8 mouse cellular contexts compared by ENCODE assay signal in the genomic region with DNA sequence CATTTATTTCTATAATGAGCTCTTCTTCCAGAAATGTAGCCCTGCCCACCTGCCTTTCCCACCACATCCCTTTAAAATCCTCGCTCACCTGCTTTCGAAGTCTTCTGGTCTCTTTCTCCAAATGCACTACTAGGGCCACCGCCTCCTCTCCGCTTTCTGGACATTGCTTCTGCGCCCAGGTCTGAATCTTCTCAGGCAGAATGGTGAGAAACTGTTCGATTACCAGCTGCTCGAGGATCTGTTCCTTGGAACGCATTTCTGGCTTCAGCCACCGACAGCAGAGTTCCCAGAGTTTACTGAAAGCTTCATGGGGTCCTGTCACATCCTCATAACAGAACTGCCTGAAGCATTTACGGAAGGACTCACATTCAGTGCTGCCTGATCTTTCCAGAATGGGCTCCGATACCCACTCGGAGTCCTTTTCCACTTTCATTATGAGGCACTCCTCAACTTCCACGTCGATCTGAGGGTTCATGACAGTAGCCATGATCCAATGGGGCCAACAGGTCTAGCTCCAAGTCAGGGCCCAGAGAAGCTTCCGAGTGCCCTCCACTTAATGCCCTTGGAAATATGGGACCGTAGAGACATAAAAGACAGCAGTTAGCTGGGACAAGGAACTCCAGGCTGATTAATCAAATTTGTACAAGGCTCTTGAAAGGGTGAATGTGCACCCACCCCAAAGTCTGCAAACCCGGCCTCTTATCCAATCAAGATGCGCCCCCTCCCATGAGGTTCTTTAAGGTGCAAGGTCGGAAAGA. TPM values are rescaled to one million over a fixed set of nuclear protein-coding genes. Genes with fewer than 3 reads are reported as not detected.
DNase-seq lines count a peak whose midpoint lies in the region; ATAC-seq and TF ChIP-seq lines count a peak whose summit lies in the region.

No protein-coding gene starts in this region.

- intact Hi-C loops in gastrocnemius, adult 2 months (cut with DNase I): no loop called here

- peaks cover 0 to 3% of the 10 kb centered on the region in 2 experiments; a peak in 1 of 4 replicates for H3K4me1 ChIP-seq in ES-E14 (ENCODE audit: control insufficient read depth in 2 of 2, insufficient read depth in 2 of 2, low read length in 2 of 2, poor library complexity in 1 of 2)
- peaks cover 29% of the 10 kb centered on the region for H3K4me1 ChIP-seq in forebrain, embryonic 10.5 days
- H3K4me1 ChIP-seq in midbrain, postnatal 0 days (ENCODE audit: insufficient read depth, low read length): peaks cover 8% of the 10 kb centered on the region; the same call in 1 of the 2 replicates

- H3K4me3 ChIP-seq in gastrocnemius, adult 2 months: peak overlapping the region; percentile 73
- H3K4me3 ChIP-seq in ES-E14 (ENCODE audit: insufficient read depth in 1 of 2, low read depth in 1 of 2, low read length in 2 of 2, poor library complexity in 1 of 2, severe bottlenecking in 1 of 2): peak overlapping the region; percentile 79 to 86
- H3K4me3 ChIP-seq in forebrain, embryonic 10.5 days: peak overlapping the region; percentile 78
- peak overlapping the region; percentile 84 for H3K4me3 ChIP-seq in midbrain, postnatal 0 days (ENCODE audit: low read depth, low read length)

- peak overlapping the region; percentile 94 for H3K4me2 ChIP-seq in midbrain, postnatal 0 days (ENCODE audit: low read depth, low read length, poor library complexity, severe bottlenecking)

- DNase-seq in gastrocnemius, adult 2 months: no peak
- no peak for DNase-seq in gastrocnemius, postnatal 4 days (ENCODE audit: low spot score in 2 of 2)
- no peak for DNase-seq in ES-E14 (ENCODE audit: low read depth, low spot score)
- DNase-seq in forebrain, embryonic 10.5 days (ENCODE audit: extremely low spot score, low spot score): no peak
- peak; percentile 9 for DNase-seq in left cerebral cortex, adult 11 months (ENCODE audit: low spot score)
- DNase-seq in midbrain, postnatal 0 days (ENCODE audit: low spot score): peak; percentile 42
- no peak for DNase-seq in spleen, adult 12 weeks (ENCODE audit: low spot score)
- DNase-seq in urinary bladder, postnatal 36 days (ENCODE audit: low spot score in 2 of 2): no peak

- peak overlapping the region; percentile 95 for H3K9ac ChIP-seq in ES-E14 (ENCODE audit: insufficient read depth, low read depth, low read length, poor library complexity, severe bottlenecking)
- H3K9ac ChIP-seq in midbrain, postnatal 0 days (replicated peaks; ENCODE audit: low read length, poor library complexity, severe bottlenecking): peak overlapping the region; percentile 87

- no peak overlapping the region for H3K27ac ChIP-seq in gastrocnemius, adult 2 months
- no peak overlapping the region for H3K27ac ChIP-seq in ES-E14 (ENCODE audit: insufficient read depth, low read depth, low read length, poor library complexity, severe bottlenecking)
- H3K27ac ChIP-seq in forebrain, embryonic 10.5 days: peak overlapping the region; percentile 94
- H3K27ac ChIP-seq in midbrain, postnatal 0 days (ENCODE audit: low read depth, low read length): peak overlapping the region; percentile 96

- in situ Hi-C loops in ES-E14 (cut with MboI; ENCODE audit: low sequenced_read_pairs in 2 of 2, unreplicated experiment in 2 of 2): no loop called here

- H3K36me3 ChIP-seq in ES-E14 (ENCODE audit: control insufficient read depth, insufficient read depth, low read length, poor library complexity, severe bottlenecking): no peaks in the 10 kb centered on the region
- peaks cover 27% of the 10 kb centered on the region for H3K36me3 ChIP-seq in forebrain, embryonic 10.5 days (replicated peaks)
- H3K36me3 ChIP-seq in midbrain, postnatal 0 days (ENCODE audit: insufficient read depth, low read length): peaks cover 8% of the 10 kb centered on the region; the same call in 1 of the 2 replicates

- TF ChIP-seq CTCF in gastrocnemius, adult 2 months (IDR thresholded peaks at IDR 0.05): no peak
- TF ChIP-seq CTCF in midbrain, postnatal 0 days (IDR thresholded peaks at IDR 0.05): no peak

- H3K9me3 ChIP-seq in ES-E14 (ENCODE audit: control insufficient read depth, insufficient read depth, low read depth, low read length): no peaks in the 10 kb centered on the region
- H3K9me3 ChIP-seq in forebrain, embryonic 10.5 days: no peaks in the 10 kb centered on the region
- H3K9me3 ChIP-seq in midbrain, postnatal 0 days (ENCODE audit: low read length): no peaks in the 10 kb centered on the region

- ATAC-seq in midbrain, postnatal 0 days (ENCODE audit: low FRiP score): peak; percentile 20; the same call in 1 of the 2 replicates

- 48% methylated on average over 19 of the region's 19 CpGs for WGBS in forebrain, embryonic 10.5 days
- WGBS in midbrain, postnatal 0 days: 30% methylated on average over 19 of the region's 19 CpGs

- no peaks in the 10 kb centered on the region for H3K27me3 ChIP-seq in forebrain, embryonic 10.5 days (ENCODE audit: poor library complexity, severe bottlenecking)
- no peaks in the 10 kb centered on the region for H3K27me3 ChIP-seq in midbrain, postnatal 0 days (ENCODE audit: insufficient read depth, low read length)

TF ChIP-seq in ES-E14, 5 proteins besides CTCF, POLR2A, EP300 and RAD21:
- TF ChIP-seq ZNF384 (IDR thresholded peaks at IDR 0.05; ENCODE audit: low read depth, low read length) (no peak), MAFK (IDR thresholded peaks at IDR 0.05; ENCODE audit: insufficient read depth, low read depth, low read length) (no peak), HCFC1 (IDR thresholded peaks at IDR 0.05; ENCODE audit: borderline replicate concordance, insufficient read depth, low read length) (no peak), CHD2 (IDR thresholded peaks at IDR 0.05; ENCODE audit: low read depth, low read length) (no peak), ZC3H11A (IDR thresholded peaks at IDR 0.05; ENCODE audit: borderline replicate concordance, low read depth, low read length) (no peak)

RNA-seq across cellular contexts. Expression of gene Zkscan2, which starts 0.6 kb away (rescaled TPM):
- under 1 TPM in 1 of 2 experiments, not detected in 1; 0.06 TPM for total RNA-seq in gastrocnemius, adult 2 months (2021)
- total RNA-seq in gastrocnemius, postnatal 4 days (2021): 1 to 10 TPM; 1.2 to 1.3 TPM
- 1.4 and 2.0 TPM in 2 replicates for total RNA-seq in ES-E14 (2012; rRNA removed)
- 4.6 and 5.0 TPM in 2 replicates for polyA plus RNA-seq in forebrain, embryonic 10.5 days (2016; fragmentation: Nextera tagmentation; extraction: Ambion mirVana)
- 21.1 and 28.0 TPM in 2 replicates for total RNA-seq in midbrain, postnatal 0 days (2014; rRNA removed)
- 8.4 and 11.2 TPM in 2 replicates for polyA plus RNA-seq in midbrain, postnatal 0 days (2015; fragmentation: Nextera tagmentation; extraction: Ambion mirVana)

RNA-seq across cellular contexts. Expression of gene Aqp8, which starts 37.6 kb away (rescaled TPM):
- not detected for total RNA-seq in gastrocnemius, adult 2 months (2021)
- total RNA-seq in gastrocnemius, postnatal 4 days (2021): under 1 TPM in 1 of 2 experiments, not detected in 1; 0.18 TPM
- 0.48 and 1.5 TPM in 2 replicates for total RNA-seq in ES-E14 (2012; rRNA removed)
- 0.32 and 0.78 TPM in 2 replicates for polyA plus RNA-seq in forebrain, embryonic 10.5 days (2016; fragmentation: Nextera tagmentation; extraction: Ambion mirVana)
- not detected in 2 replicates for total RNA-seq in midbrain, postnatal 0 days (2014; rRNA removed)
- not detected in 2 replicates for polyA plus RNA-seq in midbrain, postnatal 0 days (2015; fragmentation: Nextera tagmentation; extraction: Ambion mirVana)

Comparison
In these comparisons a context has a peak if more than half of its experiments do, and no peak if none do; other contexts are left out.
1. DNase-seq: peak in left cerebral cortex, adult 11 months (single experiment) and midbrain, postnatal 0 days (single experiment); none in gastrocnemius, adult 2 months (single experiment), gastrocnemius, postnatal 4 days (0 of 2), ES-E14 (single experiment), forebrain, embryonic 10.5 days (single experiment), spleen, adult 12 weeks (single experiment) and urinary bladder, postnatal 36 days (0 of 2).
2. H3K27ac ChIP-seq: peak in forebrain, embryonic 10.5 days (single experiment) and midbrain, postnatal 0 days (single experiment); none in gastrocnemius, adult 2 months (single experiment) and ES-E14 (single experiment).
3. Peak in every context shown above with its lines, with median percentiles within 50 percentile points of each other: H3K4me3 ChIP-seq.